Mouse (Mus musculus) kidney, adult 2 months (tissue): ENCODE results near the gene Ccdc171.

Experiments
- CTCF ChIP-seq: fragments of 200-500 bp; conservative IDR thresholded peaks from 2 replicates; pipeline ENCODE4 v1.5.1; 2011; ENCODE audit warnings: low read depth, mild to moderate bottlenecking, control low read depth, low read length, moderate library complexity, mixed read lengths; ENCODE audit not compliant: insufficient read depth, insufficient read length
- POLR2A ChIP-seq: fragments of 200-500 bp; IDR thresholded peaks from one replicate; pipeline ENCODE4 v1.6.1; 2011; ENCODE audit warnings: low read depth, low read length, control low read depth

DNA sequence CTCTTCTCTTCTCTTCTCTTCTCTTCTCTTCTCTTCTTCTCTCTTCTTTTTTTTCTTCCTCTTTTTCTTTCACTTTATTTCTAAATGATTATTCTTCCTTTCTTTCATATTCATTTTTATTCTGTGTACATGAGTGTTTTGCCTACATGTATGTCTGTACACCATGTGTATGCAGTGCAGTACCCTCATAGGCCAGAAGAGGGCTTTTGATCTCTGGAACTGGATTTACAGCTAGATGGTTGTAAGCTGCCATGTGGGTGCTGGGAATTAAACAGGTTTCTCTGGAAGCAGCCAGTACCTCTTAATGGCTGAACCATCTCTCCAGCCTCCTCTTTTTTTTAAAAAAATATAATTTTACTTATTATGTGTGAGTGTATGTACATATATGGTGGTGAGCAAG is 2.6 kb downstream of the Ccdc171 start:
- 0 out of 2 replicates have a peak, but pooled peaks have one; percentile 13 for TF ChIP-seq CTCF
- no peak for TF ChIP-seq POLR2A
